In genomic region chr1:39579139-39579538, GRCm38 (mm10) we compare ENCODE assay signal across 18 mouse cellular contexts. TPM values are rescaled to one million over a fixed set of nuclear protein-coding genes. Genes with fewer than 3 reads are reported as not detected.
A peak's percentile ranks its signal among the peaks of the same experiment; 100 is the strongest.
DNase-seq lines count a peak whose midpoint lies in the region; ATAC-seq and TF ChIP-seq lines count a peak whose summit lies in the region.
"Had no signal": no experiment of that assay in that cellular context is flagged by ENCODE, and none has a peak within 500 bp of the region (broad histone marks: within the 10 kb centered on the region; RNA-seq: fewer than 3 reads in every experiment).

No protein-coding gene starts in this region.

- H3K4me3 ChIP-seq in liver, embryonic 13.5 days (replicated peaks) = no peak overlapping the region
- no peak overlapping the region for H3K4me3 ChIP-seq in liver, embryonic 11.5 days (ENCODE audit: low read depth, low read length)
- H3K4me3 ChIP-seq in stomach, embryonic 15.5 days (replicated peaks) = no peak overlapping the region
- no peak overlapping the region for H3K4me3 ChIP-seq in forebrain, embryonic 10.5 days
- no peak overlapping the region for H3K4me3 ChIP-seq in hindbrain, embryonic 11.5 days (ENCODE audit: low read depth, low read length)
- H3K4me3 ChIP-seq in hindbrain, postnatal 0 days (ENCODE audit: low read length) = no peak overlapping the region
- H3K4me3 ChIP-seq: erythroblast, embryonic 14.5 days; kidney, embryonic 15.5 days; limb, embryonic 15.5 days; midbrain, embryonic 15.5 days; neural tube, embryonic 13.5 days had no signal

- ATAC-seq in liver, embryonic 13.5 days (ENCODE audit: low read depth) = no peak
- no peak for ATAC-seq in liver, embryonic 11.5 days (replicated peaks; ENCODE audit: low FRiP score)
- ATAC-seq in common myeloid progenitor, adult 5-6 weeks (replicated peaks; ENCODE audit: low read depth, poor library complexity, severe bottlenecking) = peak; percentile 22; the same call in 1 of the 2 replicates
- no peak for ATAC-seq in stomach, embryonic 15.5 days (ENCODE audit: insufficient read depth, low FRiP score, low read depth)
- ATAC-seq in hindbrain, embryonic 11.5 days (ENCODE audit: low FRiP score) = no peak
- no peak for ATAC-seq in hindbrain, postnatal 0 days
- ATAC-seq: midbrain, embryonic 15.5 days had no signal

- TF ChIP-seq CTCF in hindbrain, postnatal 0 days (IDR thresholded peaks at IDR 0.05; ENCODE audit: low read depth) = no peak

- H3K36me3 ChIP-seq in liver, embryonic 13.5 days = no peaks in the 10 kb centered on the region
- no peaks in the 10 kb centered on the region for H3K36me3 ChIP-seq in liver, embryonic 11.5 days (ENCODE audit: control insufficient read depth, insufficient read depth, low read length)
- H3K36me3 ChIP-seq in stomach, embryonic 15.5 days = no peaks in the 10 kb centered on the region
- no peaks in the 10 kb centered on the region for H3K36me3 ChIP-seq in forebrain, embryonic 10.5 days (replicated peaks)
- no peaks in the 10 kb centered on the region for H3K36me3 ChIP-seq in hindbrain, embryonic 11.5 days (ENCODE audit: control insufficient read depth, insufficient read depth, low read length)
- no peaks in the 10 kb centered on the region for H3K36me3 ChIP-seq in hindbrain, postnatal 0 days (ENCODE audit: insufficient read depth, low read length)
- H3K36me3 ChIP-seq: kidney, embryonic 15.5 days; limb, embryonic 15.5 days; midbrain, embryonic 15.5 days; neural tube, embryonic 13.5 days had no signal

- no peaks in the 10 kb centered on the region for H3K27me3 ChIP-seq in liver, embryonic 13.5 days
- H3K27me3 ChIP-seq in liver, embryonic 11.5 days (replicated peaks; ENCODE audit: control insufficient read depth, insufficient read depth, low read length) = no peaks in the 10 kb centered on the region
- no peaks in the 10 kb centered on the region for H3K27me3 ChIP-seq in stomach, embryonic 15.5 days (replicated peaks)
- H3K27me3 ChIP-seq in forebrain, embryonic 10.5 days (ENCODE audit: poor library complexity, severe bottlenecking) = no peaks in the 10 kb centered on the region
- H3K27me3 ChIP-seq in hindbrain, embryonic 11.5 days (ENCODE audit: control insufficient read depth, insufficient read depth, low read length) = no peaks in the 10 kb centered on the region
- no peaks in the 10 kb centered on the region for H3K27me3 ChIP-seq in hindbrain, postnatal 0 days (ENCODE audit: insufficient read depth, low read length)
- H3K27me3 ChIP-seq: kidney, embryonic 15.5 days; limb, embryonic 15.5 days; midbrain, embryonic 15.5 days; neural tube, embryonic 13.5 days had no signal

- H3K27ac ChIP-seq in liver, embryonic 13.5 days = peak overlapping the region; percentile 50; the same call in 1 of the 2 replicates
- no peak overlapping the region for H3K27ac ChIP-seq in liver, embryonic 11.5 days (ENCODE audit: low read depth, low read length)
- H3K27ac ChIP-seq in stomach, embryonic 15.5 days = peak overlapping the region; percentile 35; the same call in 1 of the 2 replicates
- no peak overlapping the region for H3K27ac ChIP-seq in forebrain, embryonic 10.5 days
- no peak overlapping the region for H3K27ac ChIP-seq in hindbrain, embryonic 11.5 days (ENCODE audit: low read depth, low read length)
- H3K27ac ChIP-seq in hindbrain, postnatal 0 days = no peak overlapping the region
- H3K27ac ChIP-seq: kidney, embryonic 15.5 days; limb, embryonic 15.5 days; midbrain, embryonic 15.5 days; neural tube, embryonic 13.5 days had no signal

- WGBS in liver, embryonic 13.5 days (ENCODE audit: insufficient replicate concordance) = 25% methylated on average over 6 of the region's 6 CpGs
- 47% methylated on average over 6 of the region's 6 CpGs for WGBS in liver, embryonic 11.5 days
- 61% methylated on average over 6 of the region's 6 CpGs for WGBS in stomach, embryonic 15.5 days
- 84% methylated on average over 6 of the region's 6 CpGs for WGBS in forebrain, embryonic 10.5 days
- WGBS in hindbrain, embryonic 11.5 days = 81% methylated on average over 6 of the region's 6 CpGs
- 78% methylated on average over 6 of the region's 6 CpGs for WGBS in hindbrain, postnatal 0 days

- H3K9ac ChIP-seq in liver, embryonic 13.5 days = no peak overlapping the region
- no peak overlapping the region for H3K9ac ChIP-seq in liver, embryonic 11.5 days (ENCODE audit: low read depth, low read length)
- H3K9ac ChIP-seq in stomach, embryonic 15.5 days = no peak overlapping the region
- H3K9ac ChIP-seq in hindbrain, embryonic 11.5 days (ENCODE audit: low read depth, low read length) = no peak overlapping the region
- no peak overlapping the region for H3K9ac ChIP-seq in hindbrain, postnatal 0 days (replicated peaks; ENCODE audit: low read length)
- H3K9ac ChIP-seq: kidney, embryonic 15.5 days; limb, embryonic 15.5 days; midbrain, embryonic 15.5 days; neural tube, embryonic 13.5 days had no signal

- DNase-seq in liver, embryonic 13.5 days = no peak
- no peak for DNase-seq in liver, embryonic 11.5 days (ENCODE audit: low spot score)
- DNase-seq in lung, postnatal 36 days = peak; percentile 67
- DNase-seq in forebrain, embryonic 10.5 days (ENCODE audit: extremely low spot score, low spot score) = no peak
- DNase-seq in hindbrain, embryonic 11.5 days (ENCODE audit: low spot score) = no peak
- DNase-seq in hindbrain, postnatal 0 days (ENCODE audit: low spot score) = no peak
- DNase-seq: cerebellum, adult 2 months; embryo, embryonic 11 days; gastrocnemius, postnatal 25 days; retina, postnatal 1 day; thymus, adult 18-20 months had no signal

- H3K9me3 ChIP-seq in liver, embryonic 13.5 days (replicated peaks) = no peaks in the 10 kb centered on the region
- H3K9me3 ChIP-seq in liver, embryonic 11.5 days (ENCODE audit: control insufficient read depth, low read length) = no peaks in the 10 kb centered on the region
- H3K9me3 ChIP-seq in stomach, embryonic 15.5 days = no peaks in the 10 kb centered on the region
- H3K9me3 ChIP-seq in forebrain, embryonic 10.5 days = no peaks in the 10 kb centered on the region
- H3K9me3 ChIP-seq in hindbrain, embryonic 11.5 days (ENCODE audit: control insufficient read depth, low read length) = no peaks in the 10 kb centered on the region
- no peaks in the 10 kb centered on the region for H3K9me3 ChIP-seq in hindbrain, postnatal 0 days (ENCODE audit: low read length)
- H3K9me3 ChIP-seq: kidney, embryonic 15.5 days; limb, embryonic 15.5 days; midbrain, embryonic 15.5 days; neural tube, embryonic 13.5 days had no signal

- no peak overlapping the region for H3K4me2 ChIP-seq in liver, embryonic 13.5 days
- H3K4me2 ChIP-seq in liver, embryonic 11.5 days = no peak overlapping the region
- no peak overlapping the region for H3K4me2 ChIP-seq in stomach, embryonic 15.5 days
- no peak overlapping the region for H3K4me2 ChIP-seq in hindbrain, embryonic 11.5 days (replicated peaks; ENCODE audit: low read depth, low read length)
- no peak overlapping the region for H3K4me2 ChIP-seq in hindbrain, postnatal 0 days (ENCODE audit: low read depth, low read length)
- H3K4me2 ChIP-seq: kidney, embryonic 15.5 days; limb, embryonic 15.5 days; midbrain, embryonic 15.5 days; neural tube, embryonic 13.5 days had no signal

- H3K4me1 ChIP-seq in liver, embryonic 13.5 days (replicated peaks) = peaks cover 41% of the 10 kb centered on the region
- peaks cover 18% of the 10 kb centered on the region for H3K4me1 ChIP-seq in liver, embryonic 11.5 days (replicated peaks; ENCODE audit: control insufficient read depth, insufficient read depth, low read length)
- H3K4me1 ChIP-seq in stomach, embryonic 15.5 days = peaks cover 10% of the 10 kb centered on the region
- peaks cover 34% of the 10 kb centered on the region for H3K4me1 ChIP-seq in forebrain, embryonic 10.5 days
- H3K4me1 ChIP-seq in hindbrain, embryonic 11.5 days (replicated peaks; ENCODE audit: control insufficient read depth, insufficient read depth, low read length) = 0 out of 2 replicates have a peak, but pooled peaks cover 2% of the 10 kb centered on the region
- peaks cover 8% of the 10 kb centered on the region for H3K4me1 ChIP-seq in hindbrain, postnatal 0 days (ENCODE audit: insufficient read depth, low read length)

RNA-seq across cellular contexts. Expression of gene Rnf149, which starts 1.9 kb away (rescaled TPM):
- polyA plus RNA-seq in liver, embryonic 13.5 days (2015; fragmentation: Nextera tagmentation; extraction: Ambion mirVana) = 17.1 and 19.3 TPM in 2 replicates
- polyA plus RNA-seq in liver, embryonic 11.5 days (2014; fragmentation: Nextera tagmentation; extraction: Ambion mirVana) = 27.5 and 29.6 TPM in 2 replicates
- 30.4 and 40.7 TPM in 2 replicates for total RNA-seq in common myeloid progenitor, adult 5-6 weeks (2017)
- 35.1 and 35.4 TPM in 2 replicates for polyA plus RNA-seq in stomach, embryonic 15.5 days (2015; fragmentation: Nextera tagmentation; extraction: Ambion mirVana)
- 18.9 and 22.9 TPM in 2 replicates for polyA plus RNA-seq in forebrain, embryonic 10.5 days (2016; fragmentation: Nextera tagmentation; extraction: Ambion mirVana)
- 31.5 and 32.9 TPM in 2 replicates for polyA plus RNA-seq in hindbrain, embryonic 11.5 days (2014; fragmentation: Nextera tagmentation; extraction: Ambion mirVana)
- total RNA-seq in hindbrain, postnatal 0 days (2014; rRNA removed) = 13.0 and 14.5 TPM in 2 replicates
- polyA plus RNA-seq in hindbrain, postnatal 0 days (2015; fragmentation: Nextera tagmentation; extraction: Ambion mirVana) = 22.3 and 24.4 TPM in 2 replicates

RNA-seq across cellular contexts. Expression of gene Cnot11, which starts 44.3 kb away (rescaled TPM):
- 10.9 and 11.3 TPM in 2 replicates for polyA plus RNA-seq in liver, embryonic 13.5 days (2015; fragmentation: Nextera tagmentation; extraction: Ambion mirVana)
- 24.3 and 26.3 TPM in 2 replicates for polyA plus RNA-seq in liver, embryonic 11.5 days (2014; fragmentation: Nextera tagmentation; extraction: Ambion mirVana)
- 24.2 and 30.9 TPM in 2 replicates for total RNA-seq in common myeloid progenitor, adult 5-6 weeks (2017)
- 20.3 and 22.3 TPM in 2 replicates for polyA plus RNA-seq in stomach, embryonic 15.5 days (2015; fragmentation: Nextera tagmentation; extraction: Ambion mirVana)
- 21.5 and 22.0 TPM in 2 replicates for polyA plus RNA-seq in forebrain, embryonic 10.5 days (2016; fragmentation: Nextera tagmentation; extraction: Ambion mirVana)
- 29.1 and 29.6 TPM in 2 replicates for polyA plus RNA-seq in hindbrain, embryonic 11.5 days (2014; fragmentation: Nextera tagmentation; extraction: Ambion mirVana)
- total RNA-seq in hindbrain, postnatal 0 days (2014; rRNA removed) = 26.4 and 31.7 TPM in 2 replicates
- polyA plus RNA-seq in hindbrain, postnatal 0 days (2015; fragmentation: Nextera tagmentation; extraction: Ambion mirVana) = 12.3 and 12.7 TPM in 2 replicates

Comparison
In these comparisons a context has a peak if more than half of its experiments do, and no peak if none do; other contexts are left out.
1. H3K27ac ChIP-seq: peak in liver, embryonic 13.5 days (single experiment) and stomach, embryonic 15.5 days (single experiment); none in liver, embryonic 11.5 days (single experiment), forebrain, embryonic 10.5 days (single experiment), hindbrain, embryonic 11.5 days (single experiment) and hindbrain, postnatal 0 days (single experiment).